Mouse (Mus musculus) right cerebral cortex, adult 18-20 months (tissue): ENCODE results near the gene Gsg1.
A peak's percentile ranks its signal among the peaks of the same experiment; 100 is the strongest.

Experiments
- DNase-seq: peaks from one replicate; pipeline ENCODE4 v3.0.0; 2022; ENCODE audit warnings: mixed read lengths

Gene Gsg1

DNA sequence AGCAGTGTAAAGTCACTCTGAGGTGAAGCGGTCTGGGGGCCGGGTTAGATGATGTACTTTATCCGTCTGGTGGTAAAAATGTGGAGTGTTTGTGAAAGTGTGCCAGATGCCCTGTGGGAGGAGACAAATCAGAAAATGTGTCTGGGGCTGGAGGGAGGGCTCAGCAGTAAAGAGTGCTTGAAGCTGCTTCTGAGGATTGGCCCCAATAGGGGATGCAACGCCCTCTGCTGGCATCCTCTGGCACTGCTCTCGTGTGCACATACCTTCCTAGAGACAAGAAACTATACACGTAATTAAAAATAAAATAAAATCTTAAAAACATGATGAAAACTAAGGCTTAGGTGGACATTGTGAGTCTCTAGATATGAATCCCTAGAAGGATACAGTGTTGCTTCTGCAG lies 6.3 kb upstream of the Gsg1 start:
- no peak for DNase-seq

DNA sequence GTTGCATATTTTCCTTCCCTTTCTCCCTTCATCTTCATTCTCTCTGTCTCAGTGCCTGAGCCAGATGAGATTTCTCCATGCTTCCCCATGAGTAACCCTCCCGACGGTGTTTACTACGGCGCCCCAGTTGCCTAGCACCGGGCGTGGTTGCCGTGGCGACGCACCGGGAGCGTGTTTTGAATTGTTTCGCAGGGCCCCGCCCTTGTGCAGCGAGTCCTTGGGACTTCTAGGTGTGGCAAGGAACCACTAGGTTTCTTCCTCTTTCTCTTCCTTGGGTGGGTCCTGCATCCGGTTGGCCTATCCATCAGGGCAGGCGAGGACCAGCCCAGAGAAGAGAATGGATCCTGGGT lies 1.4 kb downstream of the Gsg1 start:
- DNase-seq: peak; percentile 81

DNA sequence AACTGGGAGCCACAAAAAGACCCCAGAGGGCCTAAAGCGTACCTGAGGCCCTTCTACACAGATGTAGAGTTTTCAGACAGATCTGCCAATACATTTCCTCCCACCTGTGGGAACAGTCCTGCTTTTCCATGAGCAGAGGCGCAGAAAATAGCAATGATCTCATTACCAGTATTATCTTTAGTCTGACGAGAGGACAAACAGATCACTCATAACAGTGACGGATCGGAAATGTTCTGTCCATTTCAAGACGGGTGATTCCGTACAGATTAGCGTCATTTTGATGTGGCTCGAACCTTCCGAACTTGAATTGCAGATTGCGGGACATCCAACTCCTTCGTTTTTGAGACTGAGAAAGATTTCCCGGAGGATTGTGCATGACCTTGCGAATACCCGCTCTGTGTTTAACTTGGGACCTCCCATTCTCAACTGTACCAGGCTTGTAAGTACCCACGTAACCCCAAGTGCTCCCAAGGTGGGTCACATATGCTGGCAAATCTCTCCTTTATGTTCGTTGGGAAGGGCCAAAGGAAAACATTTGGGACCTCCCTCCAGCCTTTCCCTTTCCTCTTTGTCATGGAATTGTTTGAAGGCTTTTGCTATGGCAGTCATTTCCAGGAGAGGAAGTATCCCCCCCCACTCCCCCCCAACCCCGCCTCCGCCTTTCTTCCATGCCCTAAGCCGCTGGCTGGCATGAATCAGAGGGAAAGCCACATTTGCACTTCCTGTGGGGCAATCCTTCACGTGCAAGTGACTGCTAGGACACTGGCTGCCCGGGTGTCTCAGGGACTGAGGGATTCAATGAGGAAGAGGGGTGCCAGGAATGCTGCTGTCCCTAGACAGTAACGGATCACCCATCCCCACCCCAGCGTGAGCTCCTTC lies 2.1 kb downstream of the Gsg1 start:
- no peak for DNase-seq

DNA sequence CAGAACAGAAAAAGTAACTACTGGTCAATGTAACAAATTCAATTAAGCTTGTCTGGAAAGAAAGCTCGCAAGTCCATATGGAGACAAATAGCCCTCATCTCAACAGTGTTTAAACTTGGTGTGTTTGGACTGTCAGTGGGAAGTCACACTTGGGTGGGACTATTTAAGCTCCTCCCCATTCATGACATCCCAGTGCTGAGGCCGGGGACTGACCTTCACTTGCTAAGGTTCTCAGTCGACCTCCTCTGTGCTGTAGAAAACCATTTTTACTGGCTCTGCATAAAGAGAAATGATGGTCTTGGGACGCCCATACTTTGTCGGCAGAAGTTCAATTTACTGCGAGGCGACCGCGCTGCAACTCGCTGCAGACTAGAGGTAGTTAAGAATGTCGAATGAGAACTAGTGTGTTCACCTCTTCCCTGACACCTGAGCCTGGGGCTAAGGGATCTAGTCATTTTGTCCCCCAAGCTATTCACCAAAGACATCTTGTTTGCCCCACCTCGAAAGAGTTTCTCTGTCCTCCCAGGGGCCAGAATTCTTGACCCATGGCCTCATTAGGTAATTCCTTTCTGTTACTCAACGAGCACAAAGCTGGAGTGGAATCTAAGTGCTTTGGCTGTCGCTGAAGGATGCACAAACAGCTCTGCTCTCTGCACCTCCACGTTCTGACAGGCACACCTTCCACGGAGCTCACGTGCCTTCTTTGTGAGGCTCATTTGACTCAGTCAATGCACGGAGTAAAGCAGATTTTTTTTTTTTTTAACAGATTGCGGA lies 3.0 kb downstream of the Gsg1 start:
- no peak for DNase-seq

DNA sequence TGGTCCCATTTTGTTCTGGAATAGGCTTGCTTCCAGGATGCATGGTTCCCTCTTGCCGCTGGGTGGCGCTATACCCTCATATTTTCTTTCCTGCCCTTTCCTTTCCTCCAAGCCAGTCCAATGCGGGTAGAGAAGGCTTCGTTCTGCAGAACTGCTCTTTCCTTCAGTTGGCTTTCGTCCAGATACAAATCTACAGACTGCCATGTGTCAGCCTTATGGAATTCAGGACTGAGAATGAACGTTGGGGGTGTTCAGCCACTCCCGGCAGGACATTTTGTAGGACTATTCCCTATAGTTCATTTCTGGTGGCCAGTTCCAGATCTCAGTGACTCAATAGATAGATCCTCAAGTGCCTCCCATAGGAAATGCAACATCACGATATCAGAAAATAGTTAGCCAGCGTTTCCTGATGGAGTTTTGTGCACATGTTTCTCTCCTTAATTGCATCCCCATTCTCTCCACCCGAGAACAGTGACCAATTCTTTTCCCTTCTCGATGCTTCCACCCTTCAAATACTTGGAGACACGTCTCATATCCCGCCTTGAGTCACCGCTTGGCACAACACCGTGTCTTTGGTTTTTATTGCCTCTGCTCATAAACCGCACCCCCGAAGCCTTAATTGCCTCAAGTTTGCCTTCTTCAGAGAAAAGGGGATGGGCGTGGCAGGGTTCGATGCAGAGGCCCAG lies 4.2 kb downstream of the Gsg1 start:
- DNase-seq: peak; percentile 64

DNA sequence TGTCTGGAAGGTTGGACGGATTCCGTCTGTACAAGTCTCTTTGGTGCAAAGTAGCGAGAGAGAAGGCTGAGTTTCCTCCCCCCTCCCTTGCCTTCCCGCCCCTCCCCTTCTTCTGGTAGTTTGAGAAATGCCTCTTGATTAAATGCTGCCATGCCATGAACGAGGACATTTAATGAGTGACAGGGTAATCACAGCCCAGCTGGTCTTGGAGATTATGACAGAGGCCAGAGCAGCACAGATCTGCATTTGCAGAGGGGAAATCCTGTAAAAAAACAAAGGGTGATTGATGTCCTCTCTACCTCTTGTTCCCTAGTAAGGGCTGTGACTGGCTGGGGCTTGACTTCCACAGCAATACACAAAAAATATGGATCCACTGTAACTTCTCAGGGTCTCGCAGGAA lies 6.3 kb downstream of the Gsg1 start:
- DNase-seq: no peak

DNA sequence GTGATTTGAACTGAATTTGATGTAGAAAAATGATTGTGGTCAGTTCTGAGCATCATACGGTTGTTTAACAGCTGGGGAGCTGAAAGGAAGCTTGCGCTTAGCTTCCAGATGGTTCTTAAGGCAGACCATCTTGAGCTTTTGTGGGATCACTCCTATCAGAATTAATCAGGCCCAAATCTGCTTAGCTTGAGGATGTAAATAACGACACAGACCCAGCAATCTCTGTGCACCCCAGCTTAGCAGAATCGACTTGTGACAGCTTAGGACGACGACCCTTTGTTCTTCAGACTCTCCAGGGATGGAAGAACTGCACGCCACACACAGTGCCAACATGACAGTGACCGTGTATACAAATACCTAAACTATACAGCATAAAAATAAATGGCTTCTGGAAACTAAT lies 8.6 kb downstream of the Gsg1 start:
- DNase-seq: no peak

DNA sequence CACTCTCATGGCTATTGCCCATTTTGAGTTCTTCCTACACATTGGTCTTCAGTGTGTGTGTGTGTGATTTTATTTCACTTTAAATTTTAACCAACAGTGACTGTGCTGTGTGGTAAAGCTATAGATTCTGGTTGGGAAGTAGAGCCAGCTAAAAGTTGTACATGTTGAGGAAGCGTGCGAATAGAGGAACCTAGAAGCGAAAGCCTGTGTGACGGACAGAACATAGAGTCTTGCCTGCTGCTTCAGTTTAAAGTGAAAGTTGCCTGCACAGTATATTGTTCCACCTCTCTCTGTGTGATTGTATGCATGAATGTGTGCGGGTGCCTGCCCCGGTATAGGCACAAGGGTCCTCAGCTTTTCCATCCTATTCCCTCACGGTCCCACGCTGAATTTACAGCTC lies 13.8 kb downstream of the Gsg1 start:
- no peak for DNase-seq

DNA sequence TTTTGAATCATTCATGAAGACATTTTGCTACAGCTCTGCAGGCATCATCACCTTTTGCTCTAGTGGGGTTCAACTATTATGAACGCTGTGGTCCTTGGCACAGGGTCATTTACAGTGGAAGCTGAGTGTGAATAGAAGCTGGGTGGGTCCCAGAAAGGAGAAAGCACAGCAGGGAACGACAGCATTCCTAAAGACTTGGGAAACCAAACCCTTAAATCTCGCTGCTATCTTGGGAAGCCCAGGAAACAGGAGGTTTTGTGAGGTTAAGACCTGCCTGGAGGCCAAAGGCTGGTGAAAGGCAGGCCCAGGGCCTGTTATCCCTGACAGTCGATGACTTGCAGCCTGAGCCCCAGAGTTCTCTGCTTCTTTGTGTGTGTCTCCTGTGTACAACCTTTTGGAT lies 15.9 kb downstream of the Gsg1 start:
- DNase-seq: no peak

DNA sequence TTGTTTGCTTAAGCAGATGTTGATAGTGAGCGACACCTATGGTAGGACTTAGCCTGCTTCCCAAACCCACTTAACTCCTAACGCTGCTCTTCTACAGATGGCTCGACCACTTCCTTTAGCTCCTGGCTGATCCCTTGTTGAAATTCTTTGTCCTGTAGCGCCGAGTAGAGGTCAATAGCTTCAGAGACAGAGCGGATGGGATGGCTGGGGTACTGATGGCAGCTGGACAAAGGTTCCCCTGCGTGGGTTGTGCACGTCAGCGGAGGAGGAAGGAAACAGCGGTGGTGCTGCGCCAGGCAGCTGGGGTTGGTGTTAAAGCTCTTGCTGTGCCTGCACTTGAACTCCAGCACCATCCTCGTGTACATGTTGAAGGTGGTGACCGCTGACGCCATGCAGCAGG lies 16.8 kb downstream of the Gsg1 start:
- no peak for DNase-seq

DNA sequence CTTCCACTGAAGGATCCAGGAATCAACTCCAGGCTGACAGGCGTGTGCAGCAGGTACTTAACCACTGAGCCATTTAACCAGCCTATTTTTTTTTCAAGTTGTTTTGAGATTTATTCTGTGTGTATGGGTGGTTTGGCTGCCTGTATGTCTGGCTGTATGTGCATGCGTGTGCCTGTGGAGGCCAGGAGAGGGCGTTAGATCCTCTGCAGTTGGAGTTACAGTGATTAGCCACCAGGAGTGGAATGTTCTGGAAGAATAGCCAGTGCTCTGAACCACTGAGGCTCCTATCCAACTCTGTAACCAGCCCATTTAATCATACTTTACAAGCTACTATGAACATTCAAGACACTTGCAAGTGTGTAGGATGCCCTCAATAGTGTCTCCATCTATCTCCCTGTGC lies 17.6 kb downstream of the Gsg1 start:
- DNase-seq: no peak

DNA sequence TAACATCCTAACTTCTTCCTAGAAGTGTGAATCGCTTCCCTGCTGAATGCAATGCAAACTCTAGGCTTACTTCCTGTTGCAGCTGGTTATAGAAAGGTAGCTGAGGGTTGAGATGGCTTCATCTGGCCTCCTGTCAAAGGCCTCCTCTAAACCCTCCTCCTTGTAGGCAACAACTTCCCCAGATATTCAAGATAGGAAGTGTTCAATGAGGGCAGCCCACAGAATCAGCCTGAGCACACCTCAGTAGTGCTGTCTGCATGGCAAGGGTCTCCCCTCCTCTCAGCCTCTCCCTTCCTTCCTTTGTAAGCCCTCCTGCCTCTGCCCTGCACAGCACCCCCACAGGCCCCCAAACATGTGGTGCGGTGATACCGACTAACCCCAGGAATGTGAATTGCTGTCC lies 18.4 kb downstream of the Gsg1 start:
- no peak for DNase-seq

DNA sequence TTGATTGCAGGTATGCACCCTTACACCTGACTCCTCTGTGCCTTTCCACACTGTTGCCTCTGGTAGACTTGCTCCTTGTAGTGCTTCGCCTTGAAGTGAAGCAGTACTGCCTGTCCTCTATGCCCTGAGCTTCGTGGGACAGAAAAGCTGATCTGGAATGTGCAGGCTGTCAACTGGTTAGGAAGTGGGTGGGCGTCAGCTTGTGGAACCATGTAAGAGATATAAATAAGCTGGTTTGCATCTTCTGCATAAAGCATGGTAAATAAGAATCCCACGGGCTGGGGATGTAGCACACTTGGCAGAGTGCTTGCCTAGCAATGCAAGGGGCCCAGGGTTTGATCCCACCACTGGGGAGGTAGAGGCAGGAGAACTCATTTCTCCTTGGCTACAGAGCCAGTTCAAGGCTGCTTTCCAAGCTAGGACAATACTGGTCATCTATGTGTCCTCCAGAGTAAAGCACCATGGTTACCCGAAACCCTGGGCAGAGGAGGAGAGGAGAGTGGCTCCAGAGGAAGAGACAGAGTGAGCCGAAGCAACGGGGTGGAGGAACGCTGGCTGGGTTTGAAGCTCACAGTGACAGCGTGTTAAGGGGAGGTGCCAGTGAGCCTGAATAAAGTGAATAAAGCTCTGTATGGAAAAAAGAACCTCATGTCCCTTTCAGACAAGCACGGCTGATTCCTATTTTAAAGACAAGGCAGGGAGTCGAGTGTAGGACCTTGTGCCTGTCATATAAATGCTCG lies 21.5 kb downstream of the Gsg1 start:
- peak; percentile 75 for DNase-seq

DNA sequence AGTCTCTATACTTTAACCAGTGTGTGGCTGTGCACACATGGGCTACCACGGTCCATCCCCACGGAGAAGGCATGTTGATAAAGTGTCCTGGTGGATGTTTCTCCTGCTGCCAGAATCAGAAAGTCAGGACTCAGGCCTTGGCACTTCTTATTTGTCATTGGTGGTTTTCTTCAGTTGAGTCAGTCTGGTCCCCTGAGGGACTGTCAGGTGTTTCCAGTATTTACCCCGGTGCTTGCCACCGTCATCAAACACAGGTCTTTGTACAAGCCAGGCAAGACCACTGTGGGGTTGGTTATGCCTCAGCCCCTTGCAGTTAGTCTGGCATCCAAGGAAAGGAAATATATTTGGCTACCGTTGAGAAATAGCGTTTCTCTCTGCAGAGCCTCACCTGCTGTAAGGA lies 23.6 kb downstream of the Gsg1 start:
- no peak for DNase-seq

DNA sequence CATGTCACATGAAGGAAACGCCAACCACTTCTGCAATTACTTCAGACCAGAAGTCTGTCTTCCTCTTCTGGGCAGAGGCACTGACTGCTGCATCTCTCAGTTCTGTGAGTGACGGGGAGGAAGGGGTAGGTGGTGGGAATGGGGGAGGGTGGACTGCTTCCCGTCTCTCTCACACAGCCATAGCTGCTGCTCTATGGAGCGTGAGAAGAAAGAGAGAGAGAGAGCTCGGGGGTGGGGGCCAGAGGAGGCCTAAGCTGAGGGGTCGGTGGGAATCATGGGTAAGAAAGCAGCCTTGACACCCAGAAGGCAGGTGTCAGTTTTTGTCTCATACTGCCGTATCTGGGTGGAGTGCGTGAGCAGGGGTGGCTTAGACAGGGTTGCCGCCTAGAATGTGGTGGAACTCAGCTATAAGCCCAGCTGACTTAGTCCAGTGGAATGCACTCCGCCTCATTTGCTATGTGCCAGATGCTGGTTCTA lies 25.6 kb downstream of the Gsg1 start:
- DNase-seq: no peak

DNA sequence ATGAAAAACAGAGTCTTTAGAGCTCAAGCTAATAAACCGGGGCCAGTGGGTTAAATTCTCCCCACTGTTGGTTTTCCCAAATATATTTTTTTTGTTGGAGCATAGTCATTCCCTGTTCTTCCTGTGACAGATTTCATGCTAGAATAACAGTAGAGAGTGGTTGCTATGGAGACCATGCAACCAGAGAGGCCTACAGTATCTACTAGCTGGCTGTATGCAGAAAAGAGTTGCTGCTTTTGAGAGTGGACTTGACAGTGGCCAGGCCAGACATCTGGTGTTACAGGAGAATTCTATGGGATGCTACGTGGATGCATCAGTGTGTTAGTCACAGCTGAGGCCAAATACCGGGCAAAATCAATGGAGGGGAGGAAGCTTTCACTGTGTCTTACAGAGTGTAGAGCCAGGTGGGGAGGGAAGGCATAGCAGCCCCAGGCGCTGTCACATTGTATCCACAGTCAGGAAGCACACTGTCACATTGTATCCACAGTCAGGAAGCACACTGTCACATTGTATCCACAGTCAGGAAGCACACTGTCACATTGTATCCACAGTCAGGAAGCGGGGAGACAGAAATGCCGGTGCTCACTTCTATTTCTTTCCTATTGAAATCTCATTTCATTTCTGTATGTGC lies 30.2 kb downstream of the Gsg1 start:
- DNase-seq: no peak

DNA sequence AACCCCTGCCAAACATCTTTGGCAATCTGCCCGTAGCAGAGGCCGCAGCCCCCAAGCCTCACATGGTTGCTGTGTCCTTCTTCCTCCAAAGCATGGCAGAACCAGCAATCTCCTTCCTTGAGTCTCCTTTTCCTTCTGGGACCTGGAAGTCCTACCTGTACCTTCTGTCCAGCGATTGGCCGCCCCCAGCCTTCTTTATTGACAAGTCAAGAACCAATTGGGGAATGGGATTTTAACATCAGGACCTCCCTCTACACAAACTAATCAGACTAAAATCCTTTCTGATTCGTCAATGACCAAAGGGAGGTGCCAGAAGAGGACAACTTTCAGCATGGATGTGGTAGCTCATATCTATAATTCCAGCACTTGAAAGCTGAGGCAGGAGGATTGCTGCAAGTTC lies 34.2 kb downstream of the Gsg1 start:
- no peak for DNase-seq

DNA sequence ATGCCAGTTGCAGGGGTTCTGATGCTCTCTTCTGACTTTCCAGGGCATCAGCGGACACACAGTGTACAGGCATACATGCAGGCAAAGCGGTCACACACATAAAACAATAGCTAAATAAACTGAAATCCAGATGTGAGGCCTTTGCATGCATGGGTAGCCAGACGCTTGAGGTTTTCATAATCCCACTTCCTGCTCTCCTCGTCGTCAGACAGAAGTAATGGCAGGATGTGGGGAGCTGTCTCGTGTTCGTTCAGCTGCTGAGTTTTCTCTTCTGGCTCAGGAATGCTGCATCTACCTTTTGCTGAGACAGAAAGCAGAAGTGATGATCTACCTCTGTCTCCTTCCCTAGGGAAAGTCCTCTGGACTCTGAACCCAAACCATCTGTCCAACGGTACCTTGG lies 35.8 kb downstream of the Gsg1 start:
- no peak for DNase-seq

DNA sequence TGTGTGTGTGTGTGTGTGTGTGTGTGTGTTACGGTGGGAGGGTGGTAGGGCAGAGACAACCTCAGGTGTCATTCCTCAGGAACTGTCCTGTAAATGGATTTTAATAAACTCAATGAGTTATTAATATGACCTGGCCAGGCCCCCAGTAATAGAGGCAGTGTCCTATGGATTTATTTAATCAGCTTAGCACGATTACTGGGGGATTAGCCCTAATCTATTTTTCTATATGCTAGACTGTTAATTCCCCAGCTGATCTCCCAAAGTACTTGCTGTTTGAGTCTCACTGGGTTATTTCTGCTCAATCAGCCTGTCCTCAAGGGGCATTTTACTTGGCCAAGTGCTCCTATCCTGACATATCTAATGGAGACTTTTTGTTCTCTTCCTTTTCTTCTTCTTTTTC lies 41.5 kb downstream of the Gsg1 start:
- DNase-seq: no peak

DNA sequence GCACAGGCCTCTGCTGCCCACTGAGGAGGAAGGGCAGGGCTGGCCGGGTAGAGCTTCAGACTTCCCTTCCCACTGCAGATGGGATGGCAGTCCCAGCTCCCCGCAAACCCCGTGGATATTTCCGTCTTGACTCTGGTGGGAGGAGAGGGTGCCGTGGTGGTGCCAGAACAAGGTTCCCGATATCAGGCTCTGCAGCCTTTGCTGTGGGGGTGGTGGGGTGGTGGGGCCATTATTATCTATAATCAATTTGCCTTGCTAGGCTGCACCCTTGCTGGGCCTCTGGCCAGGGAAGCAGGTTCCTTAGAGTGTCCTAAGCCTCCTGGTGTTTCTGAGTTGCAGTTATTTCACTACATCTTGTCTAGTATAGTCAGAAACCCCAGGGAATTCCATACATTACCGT lies 43.0 kb downstream of the Gsg1 start:
- DNase-seq: no peak

DNA sequence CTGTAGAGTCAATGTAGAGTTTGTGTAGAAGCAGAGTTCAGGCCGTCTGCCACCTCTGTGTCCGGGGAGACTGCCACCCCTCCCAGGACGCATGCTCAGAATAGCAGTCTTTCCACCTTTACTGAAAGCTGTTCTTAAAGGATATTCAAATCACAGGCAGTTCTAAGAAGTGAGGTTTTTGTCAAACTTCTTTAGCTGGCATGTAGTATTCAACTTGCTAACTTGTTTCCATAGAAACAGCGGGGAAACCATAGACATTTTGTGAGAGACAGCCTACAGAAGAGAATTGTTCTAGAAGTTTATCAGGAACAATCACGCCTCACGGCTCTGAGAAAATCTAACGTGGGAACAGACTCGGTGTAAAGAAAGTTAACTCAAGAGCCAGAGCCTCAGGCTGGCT lies 47.2 kb downstream of the Gsg1 start:
- no peak for DNase-seq

DNA sequence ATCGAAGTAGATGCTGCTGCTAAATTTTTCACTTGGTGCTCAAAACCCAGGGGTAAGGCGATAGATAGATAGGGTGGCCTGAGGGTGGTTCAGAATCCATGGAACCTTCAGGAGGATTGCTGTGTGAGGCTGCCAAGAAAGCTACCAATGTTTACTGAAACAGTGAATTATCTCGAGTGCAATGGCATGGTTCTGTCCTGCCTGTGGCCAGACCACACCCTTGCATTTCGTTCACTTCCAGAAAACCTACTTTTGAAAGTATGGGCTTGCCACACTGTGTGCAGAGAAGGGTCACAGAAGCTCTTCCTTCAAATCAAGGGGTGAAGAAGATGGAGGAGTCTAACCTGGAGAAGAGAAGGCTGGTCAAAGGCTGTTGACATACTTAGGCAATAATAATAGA lies 48.3 kb downstream of the Gsg1 start:
- DNase-seq: no peak

DNA sequence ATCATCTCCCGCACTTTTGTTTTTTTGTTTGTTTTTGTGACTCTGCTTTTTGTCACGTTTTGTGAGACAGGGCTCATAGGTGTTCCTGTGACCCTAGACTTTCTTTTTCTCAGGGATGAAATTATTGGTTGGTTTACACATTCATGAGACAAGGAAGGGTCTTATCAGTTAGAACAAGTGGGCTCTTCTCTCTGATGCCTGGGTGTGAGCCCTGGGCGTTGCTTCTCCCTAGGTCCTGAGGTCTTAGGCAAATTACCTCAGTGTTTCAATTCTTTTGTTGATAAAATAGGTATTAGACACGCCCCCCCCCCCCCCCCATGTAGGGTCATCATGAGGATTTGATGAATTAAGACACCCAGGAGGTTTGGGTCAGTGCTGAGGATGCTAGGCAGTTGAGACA lies 49.3 kb downstream of the Gsg1 start:
- no peak for DNase-seq
